Mouse (Mus musculus) heart, adult 2 months (tissue): ENCODE measurements around the gene Znrf1.

Source experiments
- CTCF ChIP-seq: fragments of 200-600 bp; IDR thresholded peaks from 2 replicates; pipeline ENCODE4 v1.8.1; 2022; ENCODE audit warnings: antibody characterized with exemption, mild to moderate bottlenecking, moderate library complexity
- EP300 ChIP-seq: fragments of 200-500 bp; IDR thresholded peaks from 2 replicates; pipeline ENCODE4 v1.6.1; 2011; ENCODE audit warnings: low read depth, low read length, control low read depth; ENCODE audit not compliant: insufficient read depth
- POLR2A ChIP-seq: fragments of 200-500 bp; IDR thresholded peaks from 2 replicates; pipeline ENCODE4 v1.6.1; 2011; ENCODE audit warnings: mild to moderate bottlenecking, low read depth, low read length, control low read depth; ENCODE audit not compliant: insufficient read depth

DNA sequence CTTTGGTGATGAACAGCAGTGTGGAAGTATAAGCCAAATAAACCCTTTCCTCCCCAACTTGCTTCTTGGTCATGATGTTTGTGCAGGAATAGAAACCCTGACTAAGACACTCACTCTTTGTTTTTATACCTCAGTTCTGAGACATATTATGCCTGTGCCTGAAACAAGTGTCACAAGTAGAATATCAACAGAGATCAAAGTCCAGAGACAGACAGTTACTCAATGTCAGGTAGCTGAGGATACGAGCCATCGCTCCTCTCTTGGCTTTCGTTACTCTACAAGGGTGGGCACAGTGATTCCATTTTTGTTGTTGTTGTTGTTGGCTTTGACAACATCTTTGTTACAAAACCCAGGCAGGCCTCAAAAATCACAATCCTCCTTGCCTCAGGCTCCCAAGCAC, 97.1 kb downstream of the Znrf1 start:
- TF ChIP-seq CTCF: no peak
- no peak for TF ChIP-seq POLR2A
- no peak for TF ChIP-seq EP300
